Mouse (Mus musculus) embryonic fibroblast, embryonic 13.5 days (primary cell): ENCODE results near the gene Mylpf.

ENCODE experiments used
- CTCF ChIP-seq: IDR thresholded peaks from 2 replicates; pipeline ENCODE4 v1.5.1; 2011; ENCODE audit warnings: mild to moderate bottlenecking, control low read depth, low read length, moderate library complexity, borderline replicate concordance; ENCODE audit not compliant: insufficient read depth
- POLR2A ChIP-seq: IDR thresholded peaks from 2 replicates; pipeline ENCODE4 v1.6.1; 2011; ENCODE audit warnings: low read depth, mild to moderate bottlenecking, control low read depth, low read length, moderate library complexity

GRCm38 (mm10) chr7:127194011-127194632, 14.6 kb upstream of the Mylpf start:
- TF ChIP-seq POLR2A (no peak), CTCF (no peak)
